Mouse (Mus musculus) adrenal gland, adult 8-10 months (tissue): Measurements from ENCODE around the gene Ergic1. TPM values are rescaled to one million over a fixed set of nuclear protein-coding genes. Genes with fewer than 3 reads are reported as not detected.
A peak's percentile ranks its signal among the peaks of the same experiment; 100 is the strongest.

Experiments used
- DNase-seq: peaks from one replicate; pipeline ENCODE4 v3.0.0; 2022
- total RNA-seq, 4 experiments: library from RNA; stranded (reverse); gene quantifications; 2 replicates each; pipeline ENCODE4 v1.2.4; 2022

The Ergic1 gene
- total RNA-seq, 4 experiments from 2014 or later, result 142 to 218 (median 163) TPM

GRCm38 (mm10) chr17:26537722-26538471 lies 23.4 kb upstream of the Ergic1 start:
- DNase-seq, result no peak

GRCm38 (mm10) chr17:26540083-26540482 lies 21.2 kb upstream of the Ergic1 start:
- DNase-seq, result no peak

GRCm38 (mm10) chr17:26544319-26544963 lies 16.8 kb upstream of the Ergic1 start:
- DNase-seq, result no peak

- DNase-seq, result no peak
These were observed 13.5 kb upstream of the Ergic1 start for GRCm38 (mm10) chr17:26547771-26548170.

- no peak for DNase-seq
These were observed 12.7 kb upstream of the Ergic1 start for GRCm38 (mm10) chr17:26548566-26548965.

DNA sequence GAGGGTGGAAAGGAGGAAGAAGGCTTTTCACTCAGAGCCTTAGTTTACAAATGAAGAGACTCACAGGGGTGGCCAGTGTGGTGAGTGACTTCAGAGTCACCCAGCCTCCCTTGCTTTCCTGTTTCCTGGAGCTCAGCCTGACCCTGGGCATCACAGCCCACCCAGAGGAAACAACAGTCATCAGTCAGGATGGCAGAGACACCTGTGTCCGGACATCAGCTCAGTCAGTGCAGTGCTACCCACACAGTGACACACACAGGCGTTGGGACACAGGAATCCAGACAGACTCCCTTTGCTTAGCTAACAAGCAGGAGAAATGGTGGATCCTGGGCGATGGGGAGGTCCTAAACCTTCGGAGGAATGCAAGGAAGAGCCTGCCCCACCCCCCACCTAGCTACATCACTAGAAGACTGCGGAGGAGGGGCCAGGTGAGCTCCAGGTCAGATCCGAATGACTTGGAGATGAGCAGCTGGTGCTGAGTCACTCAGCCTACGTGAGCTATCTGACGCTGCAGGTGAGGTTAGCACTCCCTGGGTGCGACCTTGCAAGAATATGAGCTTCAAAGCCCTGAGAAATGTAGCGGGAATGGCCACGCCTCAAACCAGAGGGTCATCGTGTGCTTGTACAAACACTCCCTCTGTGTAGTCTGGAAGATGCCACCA lies 12.0 kb upstream of the Ergic1 start:
- DNase-seq, result no peak

GRCm38 (mm10) chr17:26551104-26551503 lies 10.2 kb upstream of the Ergic1 start:
- no peak for DNase-seq

- DNase-seq, result no peak
These were observed 8.3 kb upstream of the Ergic1 start for GRCm38 (mm10) chr17:26553033-26553432.

DNA sequence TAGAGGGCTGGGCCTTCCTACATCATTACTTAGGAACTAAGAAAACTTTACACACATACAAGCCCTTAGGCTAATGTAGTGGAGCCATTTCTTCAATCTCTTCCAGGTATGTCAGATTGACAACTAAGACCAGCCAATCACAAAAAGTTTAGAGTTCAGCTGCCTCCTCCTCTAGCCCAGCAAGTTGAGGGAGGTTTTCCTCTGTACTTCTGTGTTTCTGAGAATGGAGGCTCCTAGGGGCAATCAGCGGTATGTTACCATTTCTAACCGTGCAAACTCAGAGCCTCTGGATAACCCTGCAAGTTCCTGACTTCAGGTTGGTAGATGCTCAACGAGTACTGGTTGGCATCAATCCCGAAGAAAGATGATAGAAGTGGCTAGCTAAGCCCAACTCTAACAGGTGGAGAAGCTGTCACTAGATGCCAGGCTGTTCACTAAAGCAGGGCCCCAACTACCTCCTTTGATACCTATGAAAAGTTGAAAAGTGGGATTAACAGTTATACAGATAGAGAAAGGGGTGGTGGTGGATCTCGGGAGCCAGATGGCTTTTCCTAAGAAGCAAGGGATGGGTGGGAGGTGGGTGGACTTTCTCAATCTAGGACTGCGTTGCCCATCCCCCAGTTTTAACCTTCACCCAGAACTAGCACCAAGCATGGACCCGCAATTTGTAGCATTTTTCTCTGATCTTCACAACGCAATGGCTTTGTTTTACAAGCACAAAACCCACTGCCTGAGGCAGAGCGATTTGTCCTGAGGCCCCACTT lies 581 bp upstream of the Ergic1 start:
- DNase-seq, result no peak

- DNase-seq, result no peak
These were observed 427 bp downstream of the Ergic1 start, which contains the start of gene Dusp1 for GRCm38 (mm10) chr17:26561651-26562181. TSS of gene Dusp1 (minus strand) at chr17:26562128.

GRCm38 (mm10) chr17:26562292-26562691 lies 1.0 kb downstream of the Ergic1 start:
- DNase-seq, result no peak

DNA sequence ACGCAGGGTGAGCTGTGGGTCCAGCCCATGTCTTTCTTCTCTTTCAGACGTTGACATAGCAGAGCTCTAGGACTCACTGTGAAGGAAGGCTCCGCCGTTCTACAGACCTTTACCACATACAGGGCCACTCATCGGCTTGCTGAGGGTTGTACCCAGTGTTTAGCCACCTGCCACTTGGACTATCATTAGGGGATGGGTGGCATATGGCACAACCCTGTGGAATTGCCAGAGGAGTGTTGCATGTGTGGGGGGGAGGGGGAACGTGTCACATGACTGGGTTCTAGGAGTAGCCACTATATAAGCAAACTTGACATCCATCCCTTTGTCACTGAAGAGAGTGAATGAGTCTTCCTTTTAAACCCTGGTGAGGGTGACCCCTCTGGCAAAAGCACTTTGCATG lies 2.2 kb downstream of the Ergic1 start:
- DNase-seq, result no peak

GRCm38 (mm10) chr17:26564439-26564838 lies 3.1 kb downstream of the Ergic1 start:
- no peak for DNase-seq

- DNase-seq, result no peak
These were observed 6.0 kb downstream of the Ergic1 start for GRCm38 (mm10) chr17:26567142-26567817.

- DNase-seq, result no peak
These were observed 6.5 kb downstream of the Ergic1 start for GRCm38 (mm10) chr17:26567818-26568173.

DNA sequence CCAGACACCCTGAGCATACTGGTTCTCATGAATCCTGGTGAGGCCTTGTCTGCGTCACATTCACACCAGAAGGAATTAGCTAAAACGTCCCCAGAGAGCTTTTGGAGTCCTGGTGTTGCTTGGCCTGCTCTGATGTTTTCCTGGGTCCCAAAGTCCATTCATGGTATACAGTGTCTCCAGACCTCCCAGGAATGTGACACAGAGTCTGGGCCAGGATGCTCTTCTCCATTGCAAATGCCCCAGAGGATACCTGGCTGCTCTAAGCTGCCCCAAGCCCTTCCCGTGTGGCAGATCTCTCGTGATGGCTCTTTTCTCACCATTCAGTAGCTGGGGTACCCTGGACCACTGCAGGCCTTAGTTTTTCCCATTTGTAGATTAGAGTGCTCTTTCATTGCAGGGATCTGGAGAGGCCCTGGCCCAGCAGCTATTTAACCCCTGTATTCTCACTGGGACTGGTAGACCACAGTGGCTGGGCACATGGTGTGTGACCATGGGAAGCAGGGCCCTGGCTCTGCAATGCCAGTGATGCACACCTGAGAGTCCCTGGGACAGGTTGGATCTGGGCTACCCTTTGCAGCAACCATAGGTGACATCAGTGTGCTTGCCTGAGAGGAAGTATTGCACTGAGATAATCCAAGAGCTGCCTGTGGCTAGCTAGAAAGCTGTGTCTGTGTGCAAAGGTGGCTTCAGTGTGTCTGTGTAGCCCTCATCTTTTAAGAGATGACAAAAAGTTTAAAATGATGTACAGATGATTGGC lies 8.5 kb downstream of the Ergic1 start:
- no peak for DNase-seq

DNA sequence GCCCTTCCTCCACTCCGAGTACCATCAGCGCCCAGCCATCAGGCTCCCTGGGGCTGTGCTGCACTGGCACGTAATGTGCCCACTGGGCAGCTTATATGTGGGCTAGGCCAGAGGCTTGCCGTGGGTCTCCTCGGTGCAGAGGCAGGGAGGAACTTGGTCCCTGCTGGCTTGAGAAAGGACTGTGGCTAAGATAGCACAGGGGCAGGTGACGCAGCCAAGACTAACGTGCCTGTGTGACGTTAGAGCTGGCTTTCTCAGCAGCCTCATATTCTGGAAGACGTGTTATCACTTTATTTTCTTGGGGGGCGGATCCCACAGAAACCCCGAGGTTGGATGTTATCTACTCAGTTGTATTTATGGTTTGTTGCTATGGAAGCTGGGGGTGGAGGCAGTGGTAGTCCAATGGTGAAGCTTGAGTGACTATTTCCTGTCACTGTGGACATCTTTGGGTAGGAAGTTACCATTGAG lies 9.4 kb downstream of the Ergic1 start:
- no peak for DNase-seq

- DNase-seq, result peak; percentile 93
These were observed 10.1 kb downstream of the Ergic1 start for GRCm38 (mm10) chr17:26571377-26571776.

- no peak for DNase-seq
These were observed 11.0 kb downstream of the Ergic1 start for GRCm38 (mm10) chr17:26572265-26572664.

DNA sequence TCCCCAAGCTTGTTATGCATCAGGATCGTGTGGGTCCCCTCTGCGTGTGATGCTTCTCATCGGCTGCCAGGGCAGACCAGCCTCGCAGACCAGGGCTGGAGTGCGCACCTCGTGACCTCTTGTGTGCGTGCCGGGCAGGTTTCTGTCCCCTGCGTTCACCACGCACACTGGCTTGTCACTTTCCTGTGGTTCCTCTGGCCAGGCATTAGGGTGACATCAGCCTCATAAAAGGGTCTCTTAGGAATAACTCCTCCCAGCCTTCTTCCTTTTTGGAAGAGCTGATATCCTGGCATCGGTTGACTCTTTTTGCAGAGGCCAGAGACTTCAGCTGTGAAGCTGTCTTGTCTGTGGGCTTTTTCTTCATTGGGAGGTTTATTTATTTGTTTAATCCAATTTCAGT lies 12.8 kb downstream of the Ergic1 start:
- DNase-seq, result no peak

- DNase-seq, result no peak
These were observed 13.4 kb downstream of the Ergic1 start for GRCm38 (mm10) chr17:26574701-26575100.
